Mouse (Mus musculus) neural tube, embryonic 12.5 days (tissue): Measurements from ENCODE around the gene Cd2bp2. TPM values are rescaled to one million over a fixed set of nuclear protein-coding genes. Genes with fewer than 3 reads are reported as not detected.
"Not testable (repeated sequence)": the region's sequence is repeated elsewhere in the genome, so short reads cannot be mapped to it uniquely, and the experiment has no call there.

Source experiments
- ATAC-seq: fragments of 200-750 bp; cut with Nextera tagmentation; 2 replicates; pipeline ENCODE4 v1.8.0; 2017; ENCODE audit warnings: low read depth, mild to moderate bottlenecking, moderate TSS enrichment, moderate library complexity; ENCODE audit not compliant: low FRiP score
- H3K27ac ChIP-seq: fragments of 300-500 bp; sonication (generic); 2 replicates; pipeline ENCODE4 v1.5.1; 2016
- H3K27me3 ChIP-seq: fragments of 300-500 bp; sonication (generic); replicated peaks from 2 replicates; pipeline ENCODE4 v1.6.1; 2016; ENCODE audit warnings: mild to moderate bottlenecking
- H3K36me3 ChIP-seq: fragments of 300-500 bp; sonication (generic); 2 replicates; pipeline ENCODE4 v1.6.1; 2016; ENCODE audit warnings: mild to moderate bottlenecking
- H3K4me1 ChIP-seq: fragments of 300-500 bp; sonication (generic); 2 replicates; pipeline ENCODE4 v1.6.1; 2016
- H3K4me2 ChIP-seq: fragments of 300-500 bp; sonication (generic); replicated peaks from 2 replicates; pipeline ENCODE4 v1.6.1; 2016; ENCODE audit warnings: mild to moderate bottlenecking
- H3K4me3 ChIP-seq: fragments of 300-500 bp; sonication (generic); 2 replicates; pipeline ENCODE4 v1.5.1; 2016
- H3K9ac ChIP-seq: fragments of 300-500 bp; sonication (generic); 2 replicates; pipeline ENCODE4 v1.6.1; 2016; ENCODE audit warnings: mild to moderate bottlenecking
- H3K9me3 ChIP-seq: fragments of 300-500 bp; sonication (generic); 2 replicates; pipeline ENCODE4 v1.6.1; 2016; ENCODE audit warnings: mild to moderate bottlenecking
- WGBS: fragments of 180-500 bp; shearing (Covaris S2); methylation state at CpG from one replicate; pipeline ENCODE4 v1.1.7; 2016; 5-methylcytosine and 5-hydroxymethylcytosine counted together
- polyA plus RNA-seq: library from polyadenylated mRNA; unstranded; fragments of >200 nt; fragmentation: Nextera tagmentation; extraction: Ambion mirVana; gene quantifications from 2 replicates; pipeline ENCODE4 v1.2.1, GENCODE M21; 2016

Cd2bp2 gene
- polyA plus RNA-seq, 1 experiment from 2014 or later, result 97.3 TPM

GRCm38 (mm10) chr7:127183345-127183744 lies 12.5 kb downstream of the Cd2bp2 start:
- Histone ChIP-seq H3K4me1 (no peaks in the 10 kb centered on the region), H3K9ac (no peak overlapping the region), H3K27ac (no peak overlapping the region), H3K4me2 (no peak overlapping the region), H3K36me3 (no peaks in the 10 kb centered on the region), H3K27me3 (no peaks in the 10 kb centered on the region), H3K9me3 (no peaks in the 10 kb centered on the region), H3K4me3 (no peak overlapping the region)
- 84% methylated on average over 8 of the region's 8 CpGs for WGBS
- no peak for ATAC-seq

DNA sequence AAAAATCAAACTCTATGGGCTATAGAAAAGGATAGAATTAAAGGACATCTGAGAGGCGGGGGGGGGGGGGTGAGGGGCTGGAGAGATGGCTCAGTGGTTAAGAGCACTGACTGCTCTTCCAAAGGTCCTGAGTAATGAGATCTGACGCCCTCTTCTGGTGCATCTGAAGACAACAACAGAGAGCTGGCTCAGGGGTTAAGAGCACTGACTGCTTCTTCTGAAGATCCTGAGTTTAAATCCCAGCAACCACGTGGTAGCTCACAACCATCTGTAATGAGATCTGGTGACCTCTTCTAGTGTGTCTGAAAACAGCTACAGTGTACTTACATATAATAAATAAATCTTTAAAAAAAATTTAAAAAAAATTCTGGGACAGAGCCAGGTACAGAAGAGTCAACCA lies 14.1 kb downstream of the Cd2bp2 start:
- WGBS, result 42% methylated on average over 3 of the region's 3 CpGs
- not testable (repeated sequence) for H3K27me3 ChIP-seq, H3K36me3 ChIP-seq, H3K4me1 ChIP-seq, H3K9ac ChIP-seq, ATAC-seq, H3K27ac ChIP-seq, H3K9me3 ChIP-seq, H3K4me3 ChIP-seq, H3K4me2 ChIP-seq

- Histone ChIP-seq H3K9ac (no peak overlapping the region), H3K4me2 (no peak overlapping the region), H3K9me3 (no peaks in the 10 kb centered on the region), H3K36me3 (no peaks in the 10 kb centered on the region), H3K27me3 (no peaks in the 10 kb centered on the region), H3K27ac (no peak overlapping the region), H3K4me3 (no peak overlapping the region), H3K4me1 (no peaks in the 10 kb centered on the region)
- ATAC-seq, result no peak
- 79% methylated on average over 2 of the region's 2 CpGs for WGBS
Observed at GRCm38 (mm10) chr7:127180783-127181182, 15.1 kb downstream of the Cd2bp2 start.

GRCm38 (mm10) chr7:127176937-127177336 lies 18.9 kb downstream of the Cd2bp2 start:
- ATAC-seq, result no peak
- WGBS, result 81% methylated on average over 4 of the region's 4 CpGs
- H3K27ac ChIP-seq, result no peak overlapping the region
- no peaks in the 10 kb centered on the region for H3K27me3 ChIP-seq
- no peak overlapping the region for H3K4me2 ChIP-seq
- no peaks in the 10 kb centered on the region for H3K4me1 ChIP-seq
- no peak overlapping the region for H3K9ac ChIP-seq
- H3K4me3 ChIP-seq, result no peak overlapping the region
- no peaks in the 10 kb centered on the region for H3K9me3 ChIP-seq
- H3K36me3 ChIP-seq, result no peaks in the 10 kb centered on the region

- Histone ChIP-seq H3K4me1 (no peaks in the 10 kb centered on the region), H3K27ac (no peak overlapping the region), H3K9me3 (no peaks in the 10 kb centered on the region), H3K4me3 (no peak overlapping the region), H3K9ac (no peak overlapping the region), H3K27me3 (no peaks in the 10 kb centered on the region), H3K36me3 (no peaks in the 10 kb centered on the region), H3K4me2 (no peak overlapping the region)
- 94% methylated on average over 5 of the region's 5 CpGs for WGBS
- no peak for ATAC-seq
Observed at GRCm38 (mm10) chr7:127166501-127166900, 29.3 kb downstream of the Cd2bp2 start.

DNA sequence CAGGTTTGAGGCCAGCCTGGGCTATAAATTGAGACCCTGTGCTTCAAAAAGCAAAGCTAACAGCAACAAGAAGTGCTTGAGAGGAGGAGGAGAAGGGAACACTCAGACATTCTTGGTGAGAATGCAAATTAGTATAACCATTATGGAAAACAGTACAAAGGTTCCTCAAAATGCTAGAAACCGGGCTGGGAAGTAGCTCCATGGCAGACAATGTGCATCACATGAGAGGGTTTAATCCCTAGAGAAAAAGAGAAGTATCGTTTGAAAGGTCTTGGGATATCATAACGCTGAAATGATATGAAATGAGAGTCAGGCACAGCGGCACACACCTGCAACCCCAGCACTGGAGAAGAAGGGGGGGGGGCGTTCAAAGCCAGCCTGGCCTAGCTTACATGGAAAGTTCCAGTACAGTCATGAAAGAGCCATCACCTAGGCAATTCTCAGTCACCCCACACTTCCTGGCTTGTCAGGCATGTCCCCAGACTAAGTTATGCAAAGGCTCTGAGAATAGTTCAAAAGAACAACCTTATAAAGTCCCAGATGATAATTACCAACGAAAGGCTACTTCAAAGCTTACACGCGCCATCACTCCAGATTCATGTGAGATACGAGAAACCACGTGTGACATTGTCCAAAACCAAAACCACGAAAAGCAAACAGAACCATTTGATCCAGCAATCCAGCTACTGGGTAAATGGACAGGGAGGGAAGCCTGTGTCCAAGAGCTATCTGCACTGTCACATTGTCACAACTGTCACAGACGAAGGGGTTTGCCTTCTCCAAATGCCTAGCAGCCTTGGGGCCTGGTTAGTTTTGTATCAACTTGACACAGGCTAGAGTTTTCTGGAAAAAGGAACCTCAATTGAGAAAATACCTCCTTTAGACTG lies 30.0 kb downstream of the Cd2bp2 start:
- no peak for ATAC-seq
- no peaks in the 10 kb centered on the region for H3K27me3 ChIP-seq
- H3K4me2 ChIP-seq, result no peak overlapping the region
- 89% methylated on average over 12 of the region's 12 CpGs for WGBS
- no peaks in the 10 kb centered on the region for H3K36me3 ChIP-seq
- H3K4me3 ChIP-seq, result no peak overlapping the region
- H3K27ac ChIP-seq, result no peak overlapping the region
- no peaks in the 10 kb centered on the region for H3K4me1 ChIP-seq
- H3K9me3 ChIP-seq, result no peaks in the 10 kb centered on the region
- H3K9ac ChIP-seq, result no peak overlapping the region

DNA sequence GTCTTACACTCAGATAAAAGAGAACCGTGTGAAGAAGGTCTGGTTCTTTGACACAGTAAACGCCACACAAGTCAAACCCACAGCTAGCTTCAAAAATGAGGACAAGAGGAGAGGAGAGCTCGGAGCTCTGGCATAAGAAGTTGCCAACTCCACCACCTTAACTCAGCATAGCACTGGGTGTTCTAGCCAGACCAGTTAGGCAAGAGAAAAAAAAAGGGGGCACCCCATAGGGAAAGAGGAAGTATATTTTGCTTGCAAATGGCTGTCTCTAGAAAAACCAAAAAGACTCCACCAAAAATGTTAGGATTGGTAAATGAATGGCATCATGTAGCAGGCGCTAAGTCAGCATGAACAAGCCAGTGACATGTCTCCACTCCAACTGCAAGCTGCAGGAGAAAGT lies 31.8 kb downstream of the Cd2bp2 start:
- H3K36me3 ChIP-seq, result no peaks in the 10 kb centered on the region
- no peak for ATAC-seq
- H3K9ac ChIP-seq, result no peak overlapping the region
- H3K9me3 ChIP-seq, result no peaks in the 10 kb centered on the region
- H3K4me1 ChIP-seq, result no peaks in the 10 kb centered on the region
- H3K27ac ChIP-seq, result no peak overlapping the region
- H3K4me2 ChIP-seq, result no peak overlapping the region
- no peaks in the 10 kb centered on the region for H3K27me3 ChIP-seq
- whole genome bisulfite sequencing, result 83% methylated on average over 4 of the region's 4 CpGs
- H3K4me3 ChIP-seq, result no peak overlapping the region

DNA sequence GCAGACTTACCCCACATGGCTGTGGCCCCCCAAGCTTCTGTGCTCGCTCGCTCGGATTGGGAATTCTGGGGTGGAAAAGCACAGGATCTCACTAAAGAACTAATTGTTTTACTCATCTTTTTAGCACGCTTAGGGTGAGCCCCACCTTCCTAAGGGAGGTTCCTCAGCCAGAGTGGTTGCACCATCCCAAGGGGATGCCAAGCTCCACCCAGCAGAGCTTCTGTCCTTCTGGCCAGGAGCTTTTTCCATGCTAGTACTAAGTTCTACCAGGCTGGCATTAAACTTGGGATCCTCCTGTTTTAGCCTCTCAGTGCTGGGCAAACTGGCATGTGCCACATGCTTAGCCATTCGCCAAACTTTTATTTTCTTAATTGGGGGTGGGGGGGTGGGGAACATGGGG lies 33.3 kb downstream of the Cd2bp2 start:
- H3K4me3 ChIP-seq, result no peak overlapping the region
- no peak overlapping the region for H3K27ac ChIP-seq
- no peak overlapping the region for H3K4me2 ChIP-seq
- no peak overlapping the region for H3K9ac ChIP-seq
- no peaks in the 10 kb centered on the region for H3K27me3 ChIP-seq
- WGBS, result 85% methylated on average over 5 of the region's 5 CpGs
- no peak for ATAC-seq
- H3K36me3 ChIP-seq, result no peaks in the 10 kb centered on the region
- H3K4me1 ChIP-seq, result no peaks in the 10 kb centered on the region
- H3K9me3 ChIP-seq, result no peaks in the 10 kb centered on the region

- H3K4me3 ChIP-seq, result no peak overlapping the region
- H3K9me3 ChIP-seq, result no peaks in the 10 kb centered on the region
- WGBS, result 89% methylated on average over 4 of the region's 4 CpGs
- no peak overlapping the region for H3K9ac ChIP-seq
- no peak overlapping the region for H3K4me2 ChIP-seq
- H3K36me3 ChIP-seq, result no peaks in the 10 kb centered on the region
- H3K27me3 ChIP-seq, result no peaks in the 10 kb centered on the region
- no peak for ATAC-seq
- H3K27ac ChIP-seq, result no peak overlapping the region
- no peaks in the 10 kb centered on the region for H3K4me1 ChIP-seq
Observed at GRCm38 (mm10) chr7:127157548-127157947, 38.3 kb downstream of the Cd2bp2 start.

DNA sequence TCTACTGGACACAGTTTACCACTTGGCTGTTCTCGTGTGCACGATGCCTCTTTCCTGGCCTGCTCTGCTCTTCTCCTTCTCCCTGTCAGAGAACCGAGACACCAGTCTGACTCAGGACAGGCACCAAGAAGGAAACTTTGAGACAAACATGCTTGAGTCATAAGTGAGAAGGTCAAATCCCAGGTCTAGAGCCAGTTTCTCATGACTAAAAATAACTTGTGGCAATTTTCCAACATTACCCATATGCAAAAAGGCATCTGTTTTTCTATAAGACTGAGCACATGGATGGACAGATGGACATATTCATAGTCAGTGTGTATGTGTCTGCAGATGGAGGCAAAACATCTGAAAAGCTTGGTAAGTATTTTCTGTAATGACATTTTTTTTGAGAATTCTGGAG lies 42.4 kb downstream of the Cd2bp2 start:
- ATAC-seq, result no peak
- Histone ChIP-seq H3K27ac (no peak overlapping the region), H3K4me2 (no peak overlapping the region), H3K4me3 (no peak overlapping the region), H3K27me3 (no peaks in the 10 kb centered on the region), H3K9ac (no peak overlapping the region), H3K4me1 (no peaks in the 10 kb centered on the region), H3K9me3 (no peaks in the 10 kb centered on the region), H3K36me3 (no peaks in the 10 kb centered on the region)
- WGBS, result 82% methylated on average over 3 of the region's 3 CpGs

GRCm38 (mm10) chr7:127152464-127152863 lies 43.4 kb downstream of the Cd2bp2 start:
- WGBS, result 91% methylated on average over 6 of the region's 6 CpGs
- no peaks in the 10 kb centered on the region for H3K27me3 ChIP-seq
- H3K27ac ChIP-seq, result no peak overlapping the region
- no peak for ATAC-seq
- no peak overlapping the region for H3K4me3 ChIP-seq
- no peaks in the 10 kb centered on the region for H3K4me1 ChIP-seq
- no peak overlapping the region for H3K4me2 ChIP-seq
- H3K36me3 ChIP-seq, result no peaks in the 10 kb centered on the region
- H3K9me3 ChIP-seq, result no peaks in the 10 kb centered on the region
- no peak overlapping the region for H3K9ac ChIP-seq

DNA sequence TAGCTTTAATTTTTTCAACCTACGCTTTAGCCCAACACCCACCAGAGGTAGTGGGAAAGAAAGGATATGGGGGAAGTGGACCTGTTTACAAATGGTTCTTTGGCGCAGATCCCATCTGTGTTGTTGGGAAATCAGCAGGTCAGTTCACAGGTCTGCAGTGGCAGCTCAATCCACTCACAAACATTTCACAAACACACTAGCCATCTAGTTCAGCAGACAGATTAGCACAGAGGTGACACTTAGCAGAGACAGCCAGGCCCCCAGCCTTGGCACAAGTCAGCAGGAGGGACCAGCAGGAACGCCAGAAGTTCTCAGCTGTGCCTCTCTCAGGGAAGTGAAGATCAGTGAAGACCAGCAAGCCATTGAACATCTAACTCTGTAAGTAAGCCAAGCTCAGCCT lies 47.9 kb downstream of the Cd2bp2 start:
- H3K9me3 ChIP-seq, result no peaks in the 10 kb centered on the region
- ATAC-seq, result no peak
- no peak overlapping the region for H3K4me2 ChIP-seq
- no peaks in the 10 kb centered on the region for H3K4me1 ChIP-seq
- no peaks in the 10 kb centered on the region for H3K27me3 ChIP-seq
- no peak overlapping the region for H3K27ac ChIP-seq
- no peak overlapping the region for H3K4me3 ChIP-seq
- 83% methylated on average over 3 of the region's 3 CpGs for WGBS
- no peak overlapping the region for H3K9ac ChIP-seq
- H3K36me3 ChIP-seq, result no peaks in the 10 kb centered on the region

DNA sequence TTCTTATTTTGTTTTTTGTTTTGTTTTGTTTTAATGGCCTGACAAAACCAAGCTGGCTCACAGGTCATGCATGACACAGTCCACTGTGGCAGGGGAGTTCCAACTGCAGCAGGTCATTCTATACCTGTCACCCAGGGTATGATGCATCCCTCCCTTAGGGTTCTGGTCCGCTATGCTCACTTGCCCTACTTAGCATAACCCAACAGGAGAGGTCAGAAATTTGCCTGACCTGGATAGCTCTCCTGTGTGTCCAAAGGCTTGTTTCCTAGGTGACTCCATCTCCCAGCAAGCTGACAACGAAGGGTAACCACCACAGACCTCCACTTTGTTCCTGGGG lies 49.6 kb downstream of the Cd2bp2 start:
- ATAC-seq, result no peak
- no peak overlapping the region for H3K27ac ChIP-seq

More for the DNA sequence above, 49.6 kb downstream of the Cd2bp2 start:
- Histone ChIP-seq H3K36me3 (no peaks in the 10 kb centered on the region), H3K9ac (no peak overlapping the region), H3K9me3 (no peaks in the 10 kb centered on the region), H3K27me3 (no peaks in the 10 kb centered on the region), H3K4me1 (no peaks in the 10 kb centered on the region), H3K4me2 (no peak overlapping the region), H3K4me3 (no peak overlapping the region)
- 63% methylated on average over 2 of the region's 2 CpGs for WGBS
